Mouse (Mus musculus) heart, adult 8-10 months (tissue): ENCODE results near the gene Mylk4. TPM values are rescaled to one million over a fixed set of nuclear protein-coding genes. Genes with fewer than 3 reads are reported as not detected.

Source experiments
- DNase-seq: peaks from one replicate; pipeline ENCODE4 v3.0.0; 2022; ENCODE audit warnings: low spot score
- total RNA-seq, 4 experiments: library from RNA; stranded (reverse); gene quantifications; 2 replicates each; pipeline ENCODE4 v1.2.4; 2022

Mylk4 gene
- total RNA-seq, 4 experiments from 2014 or later, result 269 to 374 (median 349) TPM

- DNase-seq, result no peak
These were observed 71.2 kb downstream of the Mylk4 start for GRCm38 (mm10) chr13:32712568-32712967.

GRCm38 (mm10) chr13:32707894-32708293, 75.9 kb downstream of the Mylk4 start:
- DNase-seq, result no peak

GRCm38 (mm10) chr13:32706651-32707288, 77.0 kb downstream of the Mylk4 start:
- no peak for DNase-seq

- no peak for DNase-seq
These were observed 78.4 kb downstream of the Mylk4 start for GRCm38 (mm10) chr13:32705315-32705714.

- no peak for DNase-seq
These were observed 78.8 kb downstream of the Mylk4 start for GRCm38 (mm10) chr13:32704911-32705310.

GRCm38 (mm10) chr13:32701564-32701963, 82.2 kb downstream of the Mylk4 start:
- no peak for DNase-seq

- no peak for DNase-seq
These were observed 84.4 kb downstream of the Mylk4 start for GRCm38 (mm10) chr13:32699376-32699775.

- DNase-seq, result no peak
These were observed 84.8 kb downstream of the Mylk4 start for GRCm38 (mm10) chr13:32698956-32699355.

GRCm38 (mm10) chr13:32693886-32694455, 89.8 kb downstream of the Mylk4 start:
- DNase-seq, result no peak

- DNase-seq, result no peak
These were observed 91.2 kb downstream of the Mylk4 start for GRCm38 (mm10) chr13:32692563-32692962.

- no peak for DNase-seq
These were observed 93.5 kb downstream of the Mylk4 start for GRCm38 (mm10) chr13:32690279-32690678.

GRCm38 (mm10) chr13:32680868-32681515, 102.8 kb downstream of the Mylk4 start:
- peak; percentile 66 for DNase-seq

GRCm38 (mm10) chr13:32680121-32680551, 103.6 kb downstream of the Mylk4 start:
- peak; percentile 63 for DNase-seq

GRCm38 (mm10) chr13:32678998-32679397, 104.8 kb downstream of the Mylk4 start:
- no peak for DNase-seq

GRCm38 (mm10) chr13:32670782-32671181, 113.0 kb downstream of the Mylk4 start:
- no peak for DNase-seq

- no peak for DNase-seq
These were observed 115.5 kb downstream of the Mylk4 start for GRCm38 (mm10) chr13:32668296-32668695.

GRCm38 (mm10) chr13:32667386-32667785, 116.4 kb downstream of the Mylk4 start:
- no peak for DNase-seq

- peak; percentile 51 for DNase-seq
These were observed 121.7 kb downstream of the Mylk4 start for GRCm38 (mm10) chr13:32662041-32662440.

GRCm38 (mm10) chr13:32660294-32660693, 123.5 kb downstream of the Mylk4 start:
- peak; percentile 52 for DNase-seq

GRCm38 (mm10) chr13:32659271-32659670, 124.5 kb downstream of the Mylk4 start:
- no peak for DNase-seq

GRCm38 (mm10) chr13:32657583-32657982, 126.2 kb downstream of the Mylk4 start:
- no peak for DNase-seq
